Mouse (Mus musculus) adrenal gland, postnatal 25 days (tissue): ENCODE measurements around the gene Gm43517. TPM values are rescaled to one million over a fixed set of nuclear protein-coding genes. Genes with fewer than 3 reads are reported as not detected.

ENCODE experiments used
- DNase-seq: peaks from one replicate; pipeline ENCODE4 v3.0.0; 2021; ENCODE audit warnings: mixed read lengths
- total RNA-seq: library from RNA; stranded (reverse); gene quantifications from 2 replicates; pipeline ENCODE4 v1.2.3, GENCODE M21; 2021

The Gm43517 gene
- total RNA-seq, 1 experiment from 2014 or later = not detected

DNA sequence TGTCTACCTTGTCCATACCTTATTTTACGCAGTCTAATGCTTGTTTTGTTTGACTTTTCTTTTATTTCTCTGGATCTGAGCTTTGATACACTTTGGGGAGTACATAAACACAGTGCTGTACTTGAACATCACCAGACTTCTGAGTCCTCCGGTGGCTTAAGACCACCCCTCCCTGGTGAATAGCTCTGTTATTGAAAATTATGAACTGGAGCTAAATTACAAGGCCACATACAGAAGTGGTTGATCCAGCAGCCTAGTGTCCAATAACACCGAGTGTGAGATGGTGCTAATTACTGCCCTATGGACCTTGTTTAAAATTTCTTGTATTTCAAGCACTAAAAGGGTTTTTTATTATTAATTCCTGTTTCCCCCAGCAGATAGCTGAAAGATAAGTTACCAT lies 33.0 kb downstream of the Gm43517 start:
- DNase-seq = no peak

Other genes with a start within 250 kb of the Gm43517 start
- not detected in 2 replicates for gene Foxg1, start 2.5 kb upstream of the Gm43517 start, total RNA-seq